Mouse (Mus musculus) stomach, postnatal 0 days (tissue): ENCODE data around the gene Il1r1. TPM values are rescaled to one million over a fixed set of nuclear protein-coding genes. Genes with fewer than 3 reads are reported as not detected.

ENCODE experiments used
- ATAC-seq: fragments of 200-750 bp; cut with Nextera tagmentation; 2 replicates; pipeline ENCODE4 v1.8.0; 2017; ENCODE audit not compliant: low FRiP score, low TSS enrichment
- DNase-seq: peaks from one replicate; pipeline ENCODE4 v3.0.0-alpha.2; 2016; ENCODE audit warnings: low spot score
- H3K27ac ChIP-seq: fragments of 300-500 bp; sonication (generic); replicated peaks from 2 replicates; pipeline ENCODE4 v1.5.1; 2014; ENCODE audit warnings: mild to moderate bottlenecking, control low read depth
- H3K27me3 ChIP-seq: fragments of 300-500 bp; sonication (generic); 2 replicates; pipeline ENCODE4 v1.6.1; 2014; ENCODE audit warnings: low read length; ENCODE audit not compliant: control insufficient read depth, insufficient read depth
- H3K36me3 ChIP-seq: fragments of 300-500 bp; sonication (generic); 2 replicates; pipeline ENCODE4 v1.6.1; 2014; ENCODE audit warnings: low read length, mixed read lengths; ENCODE audit not compliant: control insufficient read depth, insufficient read depth
- H3K4me1 ChIP-seq: fragments of 300-500 bp; sonication (generic); replicated peaks from 2 replicates; pipeline ENCODE4 v1.6.1; 2014; ENCODE audit warnings: antibody characterized with exemption; ENCODE audit not compliant: control insufficient read depth, insufficient read depth
- H3K4me2 ChIP-seq: fragments of 300-500 bp; sonication (generic); replicated peaks from 2 replicates; pipeline ENCODE4 v1.6.1; 2014; ENCODE audit warnings: low read depth, mild to moderate bottlenecking, control low read depth, moderate library complexity
- H3K4me3 ChIP-seq: fragments of 300-500 bp; sonication (generic); 2 replicates; pipeline ENCODE4 v1.5.1; 2014; ENCODE audit warnings: low read depth, low read length, control low read depth
- H3K9ac ChIP-seq: fragments of 300-500 bp; sonication (generic); 2 replicates; pipeline ENCODE4 v1.6.1; 2014; ENCODE audit warnings: mild to moderate bottlenecking, low read length, control low read depth, mixed read lengths
- H3K9me3 ChIP-seq: fragments of 300-500 bp; sonication (generic); 2 replicates; pipeline ENCODE4 v1.6.1; 2016; ENCODE audit warnings: low read length; ENCODE audit not compliant: control insufficient read depth
- CTCF ChIP-seq: IDR thresholded peaks from 2 replicates; pipeline ENCODE4 v1.5.1; 2016; ENCODE audit warnings: antibody characterized with exemption, low read depth, mild to moderate bottlenecking, moderate library complexity
- EP300 ChIP-seq: optimal IDR thresholded peaks from 2 replicates; pipeline ENCODE3; 2016; ENCODE audit warnings: antibody characterized with exemption
- WGBS: fragments of 180-500 bp; shearing (Covaris S2); extraction: QIAGEN DNeasy Blood & Tissue Kit; methylation state at CpG from one replicate; pipeline ENCODE4 v1.1.7; 2014; 5-methylcytosine and 5-hydroxymethylcytosine counted together
- polyA plus RNA-seq: library from polyadenylated mRNA; unstranded; fragments of >200 nt; fragmentation: Nextera tagmentation; extraction: Ambion mirVana; gene quantifications from 2 replicates; pipeline ENCODE4 v1.2.1, GENCODE M21; 2015

Gene Il1r1
- polyA plus RNA-seq, 1 experiment from 2014 or later = 7.3 TPM

GRCm38 (mm10) chr1:40262441-40263121 lies 37.7 kb downstream of the Il1r1 start:
- H3K27me3 ChIP-seq = no peaks in the 10 kb centered on the region
- H3K9ac ChIP-seq = no peak overlapping the region
- DNase-seq (no peak), ATAC-seq (no peak)
- no peak overlapping the region for H3K4me2 ChIP-seq
- no peaks in the 10 kb centered on the region for H3K9me3 ChIP-seq
- no peak overlapping the region for H3K4me3 ChIP-seq
- 0 out of 2 replicates have a peak, but pooled peaks have one; percentile 9 for TF ChIP-seq CTCF
- no peak for TF ChIP-seq EP300
- no peaks in the 10 kb centered on the region for H3K36me3 ChIP-seq
- H3K4me1 ChIP-seq = peaks cover 6% of the 10 kb centered on the region; the same call in 1 of the 2 replicates
- WGBS = 64% methylated on average over 9 of the region's 9 CpGs
- no peak overlapping the region for H3K27ac ChIP-seq

- H3K4me2 ChIP-seq = no peak overlapping the region
- no peak for TF ChIP-seq CTCF
- no peak for TF ChIP-seq EP300
- DNase-seq (no peak), ATAC-seq (no peak)
- no peak overlapping the region for H3K27ac ChIP-seq
- no peak overlapping the region for H3K4me3 ChIP-seq
- no peaks in the 10 kb centered on the region for H3K9me3 ChIP-seq
- H3K27me3 ChIP-seq = no peaks in the 10 kb centered on the region
- H3K4me1 ChIP-seq = peaks cover 6% of the 10 kb centered on the region; the same call in 1 of the 2 replicates
- WGBS = 64% methylated on average over 7 of the region's 7 CpGs
- H3K9ac ChIP-seq = no peak overlapping the region
- no peaks in the 10 kb centered on the region for H3K36me3 ChIP-seq
Observed at GRCm38 (mm10) chr1:40263122-40263498, 38.2 kb downstream of the Il1r1 start.

- no peaks in the 10 kb centered on the region for H3K36me3 ChIP-seq
- ATAC-seq (no peak), DNase-seq (no peak)
- peaks cover 6% of the 10 kb centered on the region; the same call in 1 of the 2 replicates for H3K4me1 ChIP-seq
- no peaks in the 10 kb centered on the region for H3K9me3 ChIP-seq
- no peak overlapping the region for H3K4me3 ChIP-seq
- WGBS = 73% methylated on average over 8 of the region's 8 CpGs
- H3K27ac ChIP-seq = no peak overlapping the region
- H3K27me3 ChIP-seq = no peaks in the 10 kb centered on the region
- no peak overlapping the region for H3K9ac ChIP-seq
- no peak overlapping the region for H3K4me2 ChIP-seq
- TF ChIP-seq CTCF = no peak
- no peak for TF ChIP-seq EP300
Observed at GRCm38 (mm10) chr1:40263679-40264078, 38.8 kb downstream of the Il1r1 start.

DNA sequence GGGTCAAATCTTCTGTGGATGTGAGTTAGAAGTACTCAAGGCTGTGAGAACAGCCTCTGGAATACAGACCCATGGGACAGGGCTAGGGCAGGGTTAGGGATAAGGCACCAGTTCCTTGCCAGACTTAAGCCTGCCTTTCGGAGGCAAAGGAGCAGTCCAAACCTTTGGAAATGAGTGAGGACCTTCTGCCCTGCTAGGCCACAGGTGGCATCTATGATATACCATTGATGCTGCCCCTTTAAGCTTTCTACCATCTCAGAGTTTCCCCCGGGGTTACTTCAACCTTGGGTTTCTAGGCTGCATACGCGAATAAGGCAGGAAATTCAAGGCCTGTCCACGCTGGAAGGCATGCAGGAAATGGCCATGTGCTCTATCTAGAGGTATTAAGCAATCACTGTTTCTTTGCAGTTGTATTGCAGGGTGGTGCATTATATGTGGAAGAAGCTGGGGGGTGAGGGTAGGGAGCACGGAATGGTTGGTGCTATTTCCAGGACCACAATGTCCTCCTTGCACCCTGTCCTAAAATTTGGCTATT lies 40.5 kb downstream of the Il1r1 start:
- H3K9me3 ChIP-seq = no peaks in the 10 kb centered on the region
- H3K4me3 ChIP-seq = no peak overlapping the region
- no peaks in the 10 kb centered on the region for H3K27me3 ChIP-seq
- TF ChIP-seq CTCF (no peak), EP300 (no peak)
- WGBS = 58% methylated on average over 6 of the region's 6 CpGs
- no peak for DNase-seq
- H3K9ac ChIP-seq = no peak overlapping the region
- H3K4me1 ChIP-seq = peaks cover 6% of the 10 kb centered on the region; the same call in 1 of the 2 replicates
- no peak overlapping the region for H3K4me2 ChIP-seq
- no peak overlapping the region for H3K27ac ChIP-seq
- no peak for ATAC-seq
- no peaks in the 10 kb centered on the region for H3K36me3 ChIP-seq

DNA sequence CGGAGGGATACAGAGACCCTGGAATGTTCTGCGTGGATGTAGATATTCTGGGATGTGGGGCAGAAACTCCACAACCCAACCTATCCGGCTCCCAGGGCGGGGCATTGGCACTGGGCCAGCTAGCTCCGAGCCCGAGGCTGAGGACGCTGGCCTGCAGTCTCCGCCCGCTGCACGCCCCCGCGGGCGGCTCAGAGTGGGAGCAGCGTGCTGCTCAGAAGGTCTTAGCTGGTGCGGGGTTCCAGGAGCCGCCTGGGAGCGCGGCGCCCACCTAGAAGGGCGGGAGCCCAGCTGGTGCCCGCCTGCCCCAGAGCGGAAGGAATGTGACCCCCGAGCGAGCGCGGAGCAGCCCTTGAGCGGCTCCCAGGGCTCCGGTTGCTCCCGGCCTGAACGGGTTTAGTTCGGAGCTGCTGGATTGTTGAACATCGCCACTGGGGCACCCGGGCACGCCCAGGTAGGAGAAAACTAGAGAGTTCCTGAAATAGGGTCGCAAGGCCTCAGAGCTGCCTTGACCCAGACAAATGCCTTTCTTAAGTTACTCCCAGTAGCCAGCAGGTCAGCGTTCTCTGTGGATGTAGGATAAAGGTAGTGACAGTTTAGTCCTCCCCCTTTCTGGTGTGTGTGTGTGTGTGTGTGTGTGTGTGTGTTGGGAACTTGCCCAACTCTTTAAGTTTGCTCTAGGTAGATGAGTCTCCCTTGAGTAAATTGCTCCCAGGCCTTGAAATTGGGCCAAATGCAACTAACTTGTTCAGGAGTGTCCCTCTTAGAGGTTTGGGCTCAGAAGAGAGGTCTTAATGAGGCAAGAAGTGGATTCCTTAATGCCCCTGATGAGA lies 41.8 kb downstream of the Il1r1 start:
- Histone ChIP-seq H3K27me3 (no peaks in the 10 kb centered on the region), H3K36me3 (no peaks in the 10 kb centered on the region), H3K4me3 (peak overlapping the region; percentile 59), H3K9me3 (no peaks in the 10 kb centered on the region), H3K9ac (peak overlapping the region; percentile 85), H3K4me1 (peaks cover 6% of the 10 kb centered on the region; the same call in 1 of the 2 replicates), H3K4me2 (peak overlapping the region; percentile 83), H3K27ac (peak overlapping the region; percentile 88)
- ATAC-seq = peak; percentile 89
- no peak for TF ChIP-seq CTCF
- TF ChIP-seq EP300 = peak; percentile 67
- DNase-seq = peak; percentile 90
- WGBS = 1% methylated on average over 36 of the region's 36 CpGs
